Mouse (Mus musculus) cortical plate, adult 2 months (tissue): ENCODE measurements at regions not wholly inside any gene's neighbourhood (a gene's known extent, or its start where the extent isn't known, plus 50 kb on each side); places are given as distances from the start of the nearest gene placed in this dataset.

ENCODE experiments used
- CTCF ChIP-seq: fragments of 200-500 bp; IDR thresholded peaks from 2 replicates; pipeline ENCODE4 v1.5.1; 2011; ENCODE audit warnings: mild to moderate bottlenecking, control low read depth, low read length; ENCODE audit not compliant: insufficient read depth; ENCODE audit errors: extremely low read depth
- POLR2A ChIP-seq: fragments of 200-500 bp; IDR thresholded peaks from 2 replicates; pipeline ENCODE4 v1.6.1; 2011; ENCODE audit warnings: mild to moderate bottlenecking, low read length, control low read depth; ENCODE audit not compliant: insufficient read depth; ENCODE audit errors: extremely low read depth

DNA sequence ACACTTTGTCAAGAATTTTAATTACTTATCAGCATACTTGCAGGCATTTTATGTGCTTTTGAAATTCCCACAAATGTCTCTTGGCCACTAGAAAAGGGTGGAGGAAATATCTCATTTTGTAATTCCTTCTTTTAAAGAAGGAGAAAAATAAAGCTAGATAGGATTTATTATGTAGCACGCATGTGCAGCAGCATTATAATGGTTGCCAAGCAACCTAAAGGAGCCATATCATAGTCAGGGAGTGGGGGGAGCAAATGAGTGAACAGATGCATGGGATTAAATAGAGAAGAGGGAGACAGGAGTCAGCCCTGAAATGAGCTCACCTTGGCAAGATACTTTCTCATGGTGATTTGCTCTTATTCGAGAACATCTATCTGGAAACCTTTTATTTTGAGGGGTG is 483.0 kb upstream of the Pou3f2 start:
- no peak for TF ChIP-seq CTCF
- TF ChIP-seq POLR2A = no peak
